Mouse (Mus musculus): ENCODE results near the gene Dnmt3a.

Gene Dnmt3a

GRCm38 (mm10) chr12:3824906-3825713 is 19.3 kb downstream of the Dnmt3a start:
- no peak for DNase-seq

- no peak for DNase-seq
Measured at GRCm38 (mm10) chr12:3825714-3826080, 19.9 kb downstream of the Dnmt3a start.

- DNase-seq: no peak
Measured at GRCm38 (mm10) chr12:3827771-3828170, 22.0 kb downstream of the Dnmt3a start.

- no peak for DNase-seq
Measured at GRCm38 (mm10) chr12:3833059-3833760, 27.4 kb downstream of the Dnmt3a start.

- DNase-seq: peak; percentile 78
Measured at GRCm38 (mm10) chr12:3833851-3834273, 28.1 kb downstream of the Dnmt3a start.

- DNase-seq: peak; percentile 46
Measured at GRCm38 (mm10) chr12:3834373-3835314, 28.8 kb downstream of the Dnmt3a start.

- DNase-seq: no peak
Measured at GRCm38 (mm10) chr12:3835576-3835975, 29.8 kb downstream of the Dnmt3a start.

GRCm38 (mm10) chr12:3837081-3837832 is 31.4 kb downstream of the Dnmt3a start:
- no peak for DNase-seq

- no peak for DNase-seq
Measured at GRCm38 (mm10) chr12:3838009-3838408, 32.2 kb downstream of the Dnmt3a start.

- no peak for DNase-seq
Measured at GRCm38 (mm10) chr12:3839662-3840061, 33.9 kb downstream of the Dnmt3a start.

- DNase-seq: no peak
Measured at GRCm38 (mm10) chr12:3841121-3841520, 35.3 kb downstream of the Dnmt3a start.

GRCm38 (mm10) chr12:3842843-3843242 is 37.0 kb downstream of the Dnmt3a start:
- no peak for DNase-seq

GRCm38 (mm10) chr12:3843371-3843861 is 37.6 kb downstream of the Dnmt3a start:
- DNase-seq: no peak

GRCm38 (mm10) chr12:3843918-3844317 is 38.1 kb downstream of the Dnmt3a start:
- no peak for DNase-seq

GRCm38 (mm10) chr12:3844335-3844734 is 38.5 kb downstream of the Dnmt3a start:
- DNase-seq: no peak

- DNase-seq: no peak
Measured at GRCm38 (mm10) chr12:3849481-3849880, 43.7 kb downstream of the Dnmt3a start.

GRCm38 (mm10) chr12:3850165-3850564 is 44.4 kb downstream of the Dnmt3a start:
- no peak for DNase-seq

GRCm38 (mm10) chr12:3850731-3851130 is 44.9 kb downstream of the Dnmt3a start:
- DNase-seq: no peak

GRCm38 (mm10) chr12:3851179-3851578 is 45.4 kb downstream of the Dnmt3a start:
- DNase-seq: no peak

GRCm38 (mm10) chr12:3852521-3852920 is 46.7 kb downstream of the Dnmt3a start:
- no peak for DNase-seq

- no peak for DNase-seq
Measured at GRCm38 (mm10) chr12:3854419-3854818, 48.6 kb downstream of the Dnmt3a start.
